Mouse (Mus musculus) cerebellum, adult 11 months (tissue): Measurements from ENCODE around the gene B3gnt9.
A peak's percentile ranks its signal among the peaks of the same experiment; 100 is the strongest.

Source experiments
- DNase-seq: peaks from one replicate; pipeline ENCODE4 v3.0.0; 2022

B3gnt9 gene

DNA sequence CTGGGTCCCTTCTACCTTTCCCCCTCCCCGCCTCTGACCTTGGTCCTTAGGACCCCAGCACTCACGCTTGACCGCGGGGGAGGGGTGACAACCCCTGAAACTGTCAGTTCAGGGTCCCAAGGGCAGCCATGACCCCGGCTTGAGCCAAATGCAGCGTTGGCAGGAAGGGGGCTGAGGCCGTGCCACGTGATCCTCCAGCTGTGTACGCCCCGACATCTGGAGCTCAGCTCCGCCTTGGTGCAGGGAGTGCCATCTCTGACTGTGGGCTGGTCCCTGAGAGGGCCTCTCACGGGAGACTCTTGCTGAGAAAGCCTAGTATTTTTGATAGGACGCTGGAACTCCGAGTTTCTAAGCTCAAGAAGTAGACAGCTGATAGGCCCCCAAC is at the start of gene B3gnt9:
Gene B3gnt9, minus strand, starts transcription at position 188 of the 385 bp plus-strand sequence.
- DNase-seq, result no peak

DNA sequence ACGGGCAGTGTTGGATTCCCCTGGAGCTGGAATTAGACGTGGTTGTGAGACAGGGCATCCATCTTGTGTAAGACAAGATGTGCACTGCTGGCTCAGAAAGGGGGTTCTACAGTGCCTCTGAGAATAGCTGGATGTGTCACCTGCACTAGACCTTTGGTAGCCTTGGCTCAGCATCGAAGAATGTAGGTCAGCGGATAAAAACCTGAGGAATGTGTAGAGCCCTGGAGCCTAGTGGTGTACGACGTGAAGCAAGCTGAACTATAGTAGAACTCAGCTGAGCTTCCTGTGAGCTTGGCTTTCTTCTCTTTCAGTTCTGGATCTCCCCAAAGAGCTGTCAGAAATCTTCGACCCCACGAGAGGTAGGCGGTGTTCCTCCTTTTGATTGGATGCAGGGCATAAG is 48.9 kb upstream of the B3gnt9 start:
- no peak for DNase-seq

- no peak for DNase-seq
These were observed 48.4 kb upstream of the B3gnt9 start for GRCm38 (mm10) chr8:105303396-105303795.

DNA sequence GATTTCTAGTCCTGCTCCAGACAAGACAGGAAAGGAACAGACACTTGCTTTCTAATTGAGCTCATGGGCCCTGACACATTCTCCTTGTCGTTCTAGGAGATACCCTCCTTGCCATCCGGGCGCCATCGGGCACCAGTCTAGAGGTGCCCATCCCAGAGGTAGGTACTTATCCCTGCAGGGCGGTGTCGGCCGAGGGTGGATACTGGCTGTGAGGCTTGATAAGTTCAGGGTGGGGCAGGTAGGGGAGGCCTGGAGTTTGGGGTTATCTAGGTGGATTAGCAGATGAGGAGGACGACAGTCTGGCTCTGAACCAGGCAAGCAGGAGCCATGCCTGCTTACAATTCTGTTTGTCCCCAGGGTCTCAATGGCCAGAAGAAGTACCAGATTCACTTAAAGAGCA is 45.0 kb upstream of the B3gnt9 start:
- DNase-seq, result peak; percentile 25

- peak; percentile 25 for DNase-seq
These were observed 43.6 kb upstream of the B3gnt9 start for GRCm38 (mm10) chr8:105298351-105299252.

GRCm38 (mm10) chr8:105297511-105298192 is 42.7 kb upstream of the B3gnt9 start, which contains the start of gene E2f4:
E2f4 (plus strand) TSS chr8:105297663.
- peak; percentile 87 for DNase-seq

- DNase-seq, result no peak
These were observed 41.1 kb upstream of the B3gnt9 start, which contains the start of gene Exoc3l for GRCm38 (mm10) chr8:105295895-105296573. Exoc3l (minus strand) TSS chr8:105296101.

DNA sequence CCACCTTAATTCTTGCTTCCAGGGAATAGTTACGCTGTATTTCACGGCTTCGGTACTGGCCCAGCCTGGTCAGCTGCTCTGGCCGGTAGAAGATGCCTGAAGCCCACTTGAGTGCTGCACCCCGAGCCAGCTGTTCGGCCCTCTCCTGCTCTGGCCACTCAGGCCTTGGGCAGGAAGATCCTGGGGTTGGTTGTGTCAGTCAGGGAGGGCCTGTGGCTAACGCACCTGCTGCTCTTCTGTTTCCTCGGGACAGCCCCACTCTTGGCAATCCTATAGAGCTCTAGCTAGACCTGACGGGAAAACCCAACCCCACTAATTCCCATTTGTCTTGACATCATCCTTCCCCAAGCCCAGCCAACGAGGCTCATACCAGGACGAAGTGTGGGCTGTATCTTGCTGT is 40.3 kb upstream of the B3gnt9 start:
- DNase-seq, result peak; percentile 27

GRCm38 (mm10) chr8:105294776-105295175 is 39.8 kb upstream of the B3gnt9 start:
- no peak for DNase-seq

- DNase-seq, result peak; percentile 84
These were observed 38.5 kb upstream of the B3gnt9 start for GRCm38 (mm10) chr8:105293405-105293804.

DNA sequence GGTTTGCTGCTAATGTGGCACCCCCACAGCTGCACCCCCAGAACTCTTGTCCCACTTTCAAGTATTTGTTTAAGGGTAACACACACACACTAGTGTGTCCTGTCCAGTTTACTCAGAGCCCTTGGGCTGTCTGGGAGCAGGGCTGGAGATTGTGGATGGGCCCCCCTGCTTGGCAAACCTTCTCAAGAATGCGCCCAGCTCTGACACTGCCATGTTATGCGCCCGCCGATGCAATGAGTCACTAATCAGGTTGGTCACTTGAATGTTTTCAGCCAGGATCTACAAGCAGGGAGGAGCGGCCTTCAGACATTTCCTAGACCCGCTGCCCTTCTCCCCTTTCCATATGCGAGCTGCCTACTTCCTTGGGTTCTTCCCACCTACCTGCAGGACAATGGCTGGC is 37.5 kb upstream of the B3gnt9 start:
- peak; percentile 37 for DNase-seq

- peak; percentile 26 for DNase-seq
These were observed 36.8 kb upstream of the B3gnt9 start for GRCm38 (mm10) chr8:105291802-105292201.

GRCm38 (mm10) chr8:105291364-105291763 is 36.4 kb upstream of the B3gnt9 start:
- DNase-seq, result peak; percentile 39

GRCm38 (mm10) chr8:105290554-105291314 is 35.8 kb upstream of the B3gnt9 start:
- DNase-seq, result peak; percentile 87

GRCm38 (mm10) chr8:105289805-105290460 is 35.0 kb upstream of the B3gnt9 start, which contains the start of gene 4931428F04Rik:
4931428F04Rik (minus strand) TSS chr8:105289864.
- DNase-seq, result peak; percentile 69

- peak; percentile 96 for DNase-seq
These were observed 34.2 kb upstream of the B3gnt9 start for GRCm38 (mm10) chr8:105288958-105289732.

DNA sequence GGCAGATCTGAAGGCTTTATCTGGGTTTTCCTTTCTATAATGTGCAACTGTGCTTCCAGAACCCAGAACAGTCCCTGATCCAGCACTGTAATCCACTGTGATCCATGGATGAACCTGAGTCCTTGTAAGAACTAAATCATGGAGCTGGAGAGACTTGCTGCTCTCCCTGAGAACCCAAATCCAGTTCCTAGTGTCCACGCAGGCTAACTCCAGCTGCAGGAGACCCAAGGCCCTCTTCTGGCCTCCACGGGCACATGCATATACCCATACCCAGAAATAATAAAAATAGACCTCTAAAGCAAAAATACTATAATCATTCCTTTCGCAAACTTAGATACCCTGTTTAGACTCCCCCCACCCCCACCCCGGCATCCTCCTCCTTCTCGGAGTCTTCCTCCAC is 33.3 kb upstream of the B3gnt9 start:
- DNase-seq, result no peak

- no peak for DNase-seq
These were observed 32.0 kb upstream of the B3gnt9 start for GRCm38 (mm10) chr8:105286907-105287306.

GRCm38 (mm10) chr8:105285514-105285913 is 30.6 kb upstream of the B3gnt9 start:
- no peak for DNase-seq

- DNase-seq, result no peak
These were observed 28.1 kb upstream of the B3gnt9 start for GRCm38 (mm10) chr8:105283074-105283473.

DNA sequence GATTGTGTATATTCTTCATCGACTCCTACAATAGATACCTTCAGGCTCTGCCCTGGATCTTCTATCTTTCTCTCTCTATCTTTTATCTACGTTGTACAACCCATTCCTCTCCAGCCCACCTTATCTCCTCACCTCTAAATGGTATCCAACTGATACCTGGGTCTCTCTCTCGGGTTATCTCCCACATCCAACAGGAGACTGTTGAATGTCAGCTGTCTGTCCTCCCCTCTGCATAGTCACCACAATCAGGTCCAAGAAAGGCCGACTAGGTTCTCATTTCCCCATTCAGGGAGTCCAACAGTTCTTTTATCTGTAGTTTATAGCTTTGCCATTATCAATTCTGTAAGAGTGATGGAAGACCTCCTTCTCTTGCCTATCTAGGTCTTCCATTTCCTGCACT is 27.3 kb upstream of the B3gnt9 start:
- no peak for DNase-seq
